Mouse (Mus musculus) cerebellum, adult 2 months (tissue): ENCODE results near the gene Ypel2. TPM values are rescaled to one million over a fixed set of nuclear protein-coding genes. Genes with fewer than 3 reads are reported as not detected.

Experiments
- DNase-seq, 2 experiments: peaks; one replicate each; pipeline ENCODE4 v3.0.0; 2021
- H3K27ac ChIP-seq: fragments of 200-500 bp; 2 replicates; pipeline ENCODE4 v1.5.1; 2012; ENCODE audit warnings: low read length, control low read depth, inconsistent platforms; ENCODE audit not compliant: insufficient read depth
- H3K27me3 ChIP-seq: fragments of 200-500 bp; 2 replicates; pipeline ENCODE4 v1.6.1; 2012; ENCODE audit warnings: inconsistent platforms, mild to moderate bottlenecking, low read length, moderate library complexity; ENCODE audit not compliant: control insufficient read depth, insufficient read depth
- H3K4me1 ChIP-seq: fragments of 200-500 bp; 2 replicates; pipeline ENCODE4 v1.6.1; 2011; ENCODE audit warnings: low read length; ENCODE audit not compliant: control insufficient read depth, insufficient read depth
- H3K4me3 ChIP-seq: fragments of 200-500 bp; replicated peaks from 2 replicates; pipeline ENCODE3; 2011; ENCODE audit warnings: mild to moderate bottlenecking, low read depth, low read length, control low read depth; ENCODE audit not compliant: insufficient read depth
- CTCF ChIP-seq: fragments of 200-500 bp; IDR thresholded peaks from 2 replicates; pipeline ENCODE4 v1.5.1; 2011; ENCODE audit warnings: low read depth, mild to moderate bottlenecking, control low read depth, low read length, moderate library complexity, borderline replicate concordance; ENCODE audit not compliant: insufficient read depth
- POLR2A ChIP-seq: fragments of 200-500 bp; IDR thresholded peaks from 2 replicates; pipeline ENCODE4 v1.6.1; 2011; ENCODE audit warnings: low read length, control low read depth, borderline replicate concordance; ENCODE audit not compliant: insufficient read depth
- WGBS: fragments of 180-500 bp; shearing (Covaris S2); methylation state at CpG from one replicate; pipeline ENCODE4 v1.1.7; 2018; 5-methylcytosine and 5-hydroxymethylcytosine counted together
- polyA plus RNA-seq: library from polyadenylated mRNA; depleted of rRNA; stranded (reverse); fragments of >200 nt; gene quantifications from 2 replicates; pipeline ENCODE4 v1.2.3, GENCODE M21; 2012

The Ypel2 gene
- polyA plus RNA-seq, 1 experiment: 26.7 TPM

GRCm38 (mm10) chr11:86907889-86908590, 85.5 kb downstream of the Ypel2 start:
- no peak for DNase-seq
- no peak overlapping the region for H3K4me3 ChIP-seq
- H3K27me3 ChIP-seq: no peaks in the 10 kb centered on the region
- 76% methylated on average over 5 of the region's 5 CpGs for WGBS
- TF ChIP-seq POLR2A: no peak
- H3K27ac ChIP-seq: no peak overlapping the region
- H3K4me1 ChIP-seq: no peaks in the 10 kb centered on the region

GRCm38 (mm10) chr11:86906767-86907662, 86.5 kb downstream of the Ypel2 start:
- TF ChIP-seq CTCF (no peak), POLR2A (no peak)
- Histone ChIP-seq H3K27me3 (no peaks in the 10 kb centered on the region), H3K27ac (no peak overlapping the region), H3K4me1 (no peaks in the 10 kb centered on the region), H3K4me3 (no peak overlapping the region)
- no peak for DNase-seq
- 97% methylated on average over 11 of the region's 11 CpGs for WGBS

GRCm38 (mm10) chr11:86906257-86906656, 87.2 kb downstream of the Ypel2 start:
- TF ChIP-seq POLR2A (no peak), CTCF (no peak)
- Histone ChIP-seq H3K27ac (no peak overlapping the region), H3K4me1 (no peaks in the 10 kb centered on the region), H3K27me3 (no peaks in the 10 kb centered on the region), H3K4me3 (no peak overlapping the region)
- WGBS: 97% methylated on average over 6 of the region's 6 CpGs
- DNase-seq: no peak

GRCm38 (mm10) chr11:86905261-86905660, 88.2 kb downstream of the Ypel2 start:
- WGBS: 18% methylated on average over 2 of the region's 2 CpGs
- H3K27me3 ChIP-seq: no peaks in the 10 kb centered on the region
- DNase-seq: no peak

GRCm38 (mm10) chr11:86904706-86905105, 88.8 kb downstream of the Ypel2 start:
- Histone ChIP-seq H3K27me3 (no peaks in the 10 kb centered on the region), H3K4me1 (no peaks in the 10 kb centered on the region), H3K27ac (no peak overlapping the region), H3K4me3 (no peak overlapping the region)
- WGBS: 65% methylated on average over 4 of the region's 4 CpGs
- no peak for TF ChIP-seq CTCF
- no peak for TF ChIP-seq POLR2A
- no peak for DNase-seq

More at GRCm38 (mm10) chr11:86905261-86905660, 88.2 kb downstream of the Ypel2 start:
- no peak for TF ChIP-seq CTCF
- no peak for TF ChIP-seq POLR2A
- Histone ChIP-seq H3K4me3 (no peak overlapping the region), H3K4me1 (no peaks in the 10 kb centered on the region), H3K27ac (no peak overlapping the region)

GRCm38 (mm10) chr11:86898367-86898766, 95.1 kb downstream of the Ypel2 start:
- no peak for DNase-seq
- no peak for TF ChIP-seq POLR2A
- TF ChIP-seq CTCF: no peak
- WGBS: 54% methylated on average over 2 of the region's 2 CpGs
- peaks cover 9% of the 10 kb centered on the region; the same call in 1 of the 2 replicates for H3K4me1 ChIP-seq
- H3K27ac ChIP-seq: no peak overlapping the region
- no peak overlapping the region for H3K4me3 ChIP-seq
- H3K27me3 ChIP-seq: no peaks in the 10 kb centered on the region

- Histone ChIP-seq H3K4me3 (no peak overlapping the region), H3K4me1 (peaks cover 9% of the 10 kb centered on the region; the same call in 1 of the 2 replicates), H3K27ac (no peak overlapping the region), H3K27me3 (no peaks in the 10 kb centered on the region)
- WGBS: 84% methylated on average over 3 of the region's 3 CpGs
- no peak for TF ChIP-seq POLR2A
- DNase-seq: no peak
These were observed 97.9 kb downstream of the Ypel2 start for GRCm38 (mm10) chr11:86895567-86895966.

- no peak for TF ChIP-seq CTCF
- no peak for TF ChIP-seq POLR2A
- WGBS: 90% methylated on average over 9 of the region's 9 CpGs
- Histone ChIP-seq H3K27me3 (no peaks in the 10 kb centered on the region), H3K4me1 (peaks cover 9% of the 10 kb centered on the region; the same call in 1 of the 2 replicates), H3K4me3 (no peak overlapping the region), H3K27ac (no peak overlapping the region)
- DNase-seq: no peak
These were observed 98.4 kb downstream of the Ypel2 start for GRCm38 (mm10) chr11:86895156-86895555.
